Mouse (Mus musculus): ENCODE data around the gene Rab3d.

GRCm38 (mm10) chr9:21943046-21943445 is 25.1 kb upstream of the Rab3d start:
- TF ChIP-seq CTCF (IDR thresholded peaks at IDR 0.05; ENCODE audit: low read depth, low read length) (no peak), POLR2A (IDR thresholded peaks at IDR 0.05; ENCODE audit: insufficient read depth, low read length) (no peak), EP300 (IDR thresholded peaks at IDR 0.05; ENCODE audit: insufficient read depth, low read depth, low read length) (no peak)
